Mouse (Mus musculus) forebrain, embryonic 14.5 days (tissue): ENCODE measurements at regions not wholly inside any gene's neighbourhood (a gene's known extent, or its start where the extent isn't known, plus 50 kb on each side); places are given as distances from the start of the nearest gene placed in this dataset.

ENCODE experiments used
- ATAC-seq: fragments of 200-750 bp; cut with Nextera tagmentation; 2 replicates; pipeline ENCODE4 v1.8.0; 2017; ENCODE audit warnings: mild to moderate bottlenecking, moderate library complexity
- DNase-seq: peaks from one replicate; pipeline ENCODE4 v3.0.0-alpha.2; 2015; ENCODE audit warnings: low spot score
- H3K27ac ChIP-seq: fragments of 300-500 bp; sonication (generic); 2 replicates; pipeline ENCODE4 v1.5.1; 2014; ENCODE audit warnings: low read depth, mild to moderate bottlenecking, control low read depth, low read length, moderate library complexity
- H3K27me3 ChIP-seq: fragments of 300-500 bp; sonication (generic); replicated peaks from 2 replicates; pipeline ENCODE4 v1.6.1; 2014; ENCODE audit warnings: low read length, control low read depth, mixed read lengths; ENCODE audit not compliant: control insufficient read depth, insufficient read depth
- H3K36me3 ChIP-seq: fragments of 300-500 bp; sonication (generic); 2 replicates; pipeline ENCODE4 v1.6.1; 2014; ENCODE audit warnings: low read length, control low read depth; ENCODE audit not compliant: control insufficient read depth, insufficient read depth
- H3K4me1 ChIP-seq: fragments of 300-500 bp; sonication (generic); 2 replicates; pipeline ENCODE4 v1.6.1; 2014; ENCODE audit warnings: antibody characterized with exemption, low read length, control low read depth; ENCODE audit not compliant: control insufficient read depth, insufficient read depth
- H3K4me2 ChIP-seq: fragments of 300-500 bp; sonication (generic); 2 replicates; pipeline ENCODE4 v1.6.1; 2014; ENCODE audit warnings: mild to moderate bottlenecking, control low read depth, low read length
- H3K4me3 ChIP-seq: fragments of 300-500 bp; sonication (generic); 2 replicates; pipeline ENCODE4 v1.5.1; 2014; ENCODE audit warnings: low read depth, low read length, control low read depth
- H3K9ac ChIP-seq: fragments of 300-500 bp; sonication (generic); 2 replicates; pipeline ENCODE4 v1.6.1; 2014; ENCODE audit warnings: mild to moderate bottlenecking, low read length, control low read depth, moderate library complexity
- H3K9me3 ChIP-seq: fragments of 300-500 bp; sonication (generic); replicated peaks from 2 replicates; pipeline ENCODE4 v1.6.1; 2016; ENCODE audit warnings: low read length, control low read depth, mixed read lengths; ENCODE audit not compliant: control insufficient read depth
- WGBS: fragments of 180-500 bp; shearing (Covaris S2); extraction: QIAGEN DNeasy Blood & Tissue Kit; methylation state at CpG from one replicate; pipeline ENCODE4 v1.1.7; 2014; 5-methylcytosine and 5-hydroxymethylcytosine counted together

DNA sequence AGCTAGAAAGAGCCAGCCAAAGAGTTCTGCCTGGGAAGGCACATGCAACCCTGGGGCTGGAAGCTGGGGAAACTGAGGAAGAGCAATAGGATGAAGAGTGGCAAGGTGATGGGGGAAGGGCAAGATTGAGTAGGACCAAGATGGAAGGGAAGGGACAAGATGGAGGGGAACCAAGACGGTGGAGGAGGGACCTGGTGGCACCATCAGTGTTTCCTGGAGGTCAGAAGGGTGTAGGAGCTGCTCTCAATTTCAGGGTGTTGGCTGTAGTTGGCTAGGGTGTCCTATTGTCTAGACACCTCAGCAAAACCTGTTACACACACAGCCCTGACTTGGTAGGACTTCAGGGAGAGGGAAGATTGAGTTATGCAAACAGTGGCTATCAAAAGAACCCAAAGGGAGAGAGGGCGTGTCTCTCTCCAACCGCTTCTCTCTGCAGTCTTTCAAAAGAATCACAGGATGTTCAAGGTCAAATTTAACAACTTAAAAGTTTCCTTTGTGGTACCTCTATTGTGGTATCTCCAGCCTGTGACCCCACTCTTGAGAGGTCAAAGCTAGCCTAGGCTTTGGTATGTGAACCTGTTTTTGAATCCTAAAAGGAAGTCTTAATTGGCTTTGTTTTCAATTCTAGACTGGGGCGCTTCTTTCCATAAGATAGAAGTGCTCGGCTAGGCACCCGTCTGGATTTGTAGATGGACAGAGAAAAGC is 90.7 kb upstream of the Rybp start:
- no peaks in the 10 kb centered on the region for H3K36me3 ChIP-seq
- no peak overlapping the region for H3K4me2 ChIP-seq
- H3K27me3 ChIP-seq = no peaks in the 10 kb centered on the region
- H3K4me3 ChIP-seq = no peak overlapping the region
- ATAC-seq (no peak), DNase-seq (no peak)
- H3K9me3 ChIP-seq = no peaks in the 10 kb centered on the region
- H3K4me1 ChIP-seq = peaks cover 20% of the 10 kb centered on the region
- 54% methylated on average over 6 of the region's 6 CpGs for WGBS
- no peak overlapping the region for H3K9ac ChIP-seq
- H3K27ac ChIP-seq = no peak overlapping the region

DNA sequence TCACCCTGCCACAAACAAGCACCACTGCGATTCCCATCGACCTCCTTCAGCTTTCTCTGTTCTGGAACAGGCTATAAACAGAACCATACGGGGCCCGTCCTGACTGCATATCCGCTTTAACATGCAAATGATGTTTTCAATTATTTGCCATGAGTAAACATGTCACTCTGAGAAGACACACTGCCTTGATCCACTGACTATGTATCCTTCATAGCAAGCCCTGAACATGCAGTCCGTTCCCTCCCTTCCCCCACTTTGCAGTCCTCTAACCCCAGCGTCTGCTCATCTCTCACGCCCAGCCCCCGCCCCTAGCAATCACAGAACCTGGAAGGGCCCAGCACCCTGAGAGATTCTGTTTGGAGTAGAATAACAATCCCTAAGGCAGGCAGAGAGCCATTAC is 89.4 kb upstream of the Rybp start:
- Histone ChIP-seq H3K27ac (no peak overlapping the region), H3K9ac (0 out of 2 replicates have a peak overlapping the region, but pooled peaks have one; percentile 17), H3K36me3 (no peaks in the 10 kb centered on the region), H3K9me3 (no peaks in the 10 kb centered on the region), H3K27me3 (no peaks in the 10 kb centered on the region), H3K4me2 (no peak overlapping the region), H3K4me3 (no peak overlapping the region), H3K4me1 (peaks cover 20% of the 10 kb centered on the region)
- WGBS = 18% methylated on average over 9 of the region's 9 CpGs
- ATAC-seq (peak; percentile 41; the same call in 1 of the 2 replicates), DNase-seq (peak; percentile 16)

DNA sequence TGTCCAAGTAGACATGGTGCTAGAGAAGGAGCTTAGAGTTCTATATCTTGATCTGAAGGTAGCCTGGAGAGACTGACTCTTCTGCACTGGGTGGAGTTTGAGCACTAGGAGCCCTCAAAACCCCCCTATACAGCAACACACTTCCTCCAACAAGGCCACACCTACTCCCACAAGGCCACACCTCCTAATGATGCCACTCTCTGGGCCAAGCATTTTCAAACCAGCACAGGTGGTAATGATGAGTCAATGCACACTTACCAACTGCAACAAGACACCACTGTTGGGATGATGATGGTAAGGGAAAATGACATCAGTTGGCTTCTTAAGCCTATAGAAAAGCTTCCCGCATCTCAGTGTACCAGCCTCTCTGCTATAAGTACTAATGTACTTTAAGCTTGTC is 83.5 kb upstream of the Rybp start:
- Histone ChIP-seq H3K4me2 (no peak overlapping the region), H3K27ac (no peak overlapping the region), H3K4me3 (no peak overlapping the region), H3K36me3 (no peaks in the 10 kb centered on the region), H3K4me1 (no peaks in the 10 kb centered on the region), H3K9me3 (no peaks in the 10 kb centered on the region), H3K27me3 (no peaks in the 10 kb centered on the region), H3K9ac (no peak overlapping the region)
- DNase-seq = no peak
- no peak for ATAC-seq
- WGBS = 90% methylated on average over 1 of the region's 1 CpGs

DNA sequence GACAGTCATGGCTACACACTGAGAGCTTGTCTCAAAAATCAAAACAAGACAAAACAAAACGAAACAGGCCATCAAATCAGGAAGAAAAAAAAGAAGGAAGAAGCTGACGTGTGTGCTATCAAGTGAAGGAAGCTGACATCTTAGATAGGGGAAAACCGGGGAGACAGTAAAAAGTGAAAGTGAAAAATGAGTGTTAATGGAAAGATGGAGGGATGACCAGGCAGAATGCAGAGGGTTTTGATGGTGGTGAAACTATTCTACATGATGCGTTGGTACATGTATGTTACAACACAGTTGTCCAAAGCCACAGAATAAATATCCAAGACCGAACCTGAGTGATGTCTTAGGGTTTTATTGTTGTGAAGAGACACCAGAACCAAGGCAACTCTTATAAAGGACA is 83.1 kb upstream of the Rybp start:
- no peaks in the 10 kb centered on the region for H3K4me1 ChIP-seq
- H3K36me3 ChIP-seq = no peaks in the 10 kb centered on the region
- WGBS = 92% methylated on average over 5 of the region's 5 CpGs
- no peak overlapping the region for H3K9ac ChIP-seq
- H3K4me2 ChIP-seq = no peak overlapping the region
- H3K4me3 ChIP-seq = no peak overlapping the region
- no peaks in the 10 kb centered on the region for H3K9me3 ChIP-seq
- H3K27me3 ChIP-seq = no peaks in the 10 kb centered on the region
- ATAC-seq = no peak
- H3K27ac ChIP-seq = no peak overlapping the region
- no peak for DNase-seq

DNA sequence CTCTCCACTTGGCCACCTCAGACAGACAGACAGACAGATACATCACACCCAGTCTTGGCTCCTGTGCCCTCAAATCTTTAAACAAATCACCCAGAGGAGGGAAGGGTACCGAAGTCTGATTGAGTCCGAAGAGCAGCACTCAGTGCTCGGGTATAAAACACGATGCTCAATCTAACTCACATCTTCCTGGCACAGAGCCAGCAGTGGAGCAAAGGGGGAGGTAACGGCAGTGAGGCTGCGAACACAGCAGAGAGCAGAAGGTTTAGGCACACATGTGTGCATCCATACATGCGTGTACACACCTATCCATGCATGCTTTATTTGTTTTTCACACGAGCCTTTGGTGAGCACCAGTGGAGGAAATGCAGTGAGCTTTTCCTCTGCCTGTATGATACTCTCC is 78.9 kb upstream of the Rybp start:
- no peaks in the 10 kb centered on the region for H3K4me1 ChIP-seq
- no peaks in the 10 kb centered on the region for H3K9me3 ChIP-seq
- peak; percentile 34; the same call in 1 of the 2 replicates for ATAC-seq
- 46% methylated on average over 8 of the region's 8 CpGs for WGBS
- H3K4me2 ChIP-seq = no peak overlapping the region
- no peak overlapping the region for H3K9ac ChIP-seq
- no peaks in the 10 kb centered on the region for H3K36me3 ChIP-seq
- H3K27me3 ChIP-seq = no peaks in the 10 kb centered on the region
- no peak overlapping the region for H3K27ac ChIP-seq
- peak; percentile 68 for DNase-seq
- H3K4me3 ChIP-seq = no peak overlapping the region

DNA sequence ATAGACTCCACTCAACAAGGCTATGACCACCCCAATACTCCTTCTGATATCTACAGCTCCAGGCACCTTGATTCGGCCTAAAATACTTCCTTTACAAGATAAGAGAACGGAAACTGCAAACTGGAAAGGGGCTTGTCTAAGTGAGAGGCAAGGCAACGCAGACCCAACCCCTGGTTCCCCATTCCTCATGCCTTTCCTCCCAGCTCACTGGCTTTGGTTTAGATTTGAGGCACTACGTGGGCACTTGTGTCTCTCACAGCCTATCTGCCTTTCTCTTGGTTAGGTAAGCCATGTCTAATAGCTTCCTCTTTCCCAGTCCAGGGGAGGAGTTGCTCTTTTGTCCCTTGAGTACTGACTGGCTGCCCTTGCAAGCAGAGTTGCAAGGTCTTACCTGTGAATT is 78.5 kb upstream of the Rybp start:
- Histone ChIP-seq H3K4me3 (no peak overlapping the region), H3K4me1 (no peaks in the 10 kb centered on the region), H3K27ac (no peak overlapping the region), H3K9ac (no peak overlapping the region), H3K4me2 (no peak overlapping the region), H3K9me3 (no peaks in the 10 kb centered on the region), H3K27me3 (no peaks in the 10 kb centered on the region), H3K36me3 (no peaks in the 10 kb centered on the region)
- 91% methylated on average over 4 of the region's 4 CpGs for WGBS
- no peak for DNase-seq
- no peak for ATAC-seq

DNA sequence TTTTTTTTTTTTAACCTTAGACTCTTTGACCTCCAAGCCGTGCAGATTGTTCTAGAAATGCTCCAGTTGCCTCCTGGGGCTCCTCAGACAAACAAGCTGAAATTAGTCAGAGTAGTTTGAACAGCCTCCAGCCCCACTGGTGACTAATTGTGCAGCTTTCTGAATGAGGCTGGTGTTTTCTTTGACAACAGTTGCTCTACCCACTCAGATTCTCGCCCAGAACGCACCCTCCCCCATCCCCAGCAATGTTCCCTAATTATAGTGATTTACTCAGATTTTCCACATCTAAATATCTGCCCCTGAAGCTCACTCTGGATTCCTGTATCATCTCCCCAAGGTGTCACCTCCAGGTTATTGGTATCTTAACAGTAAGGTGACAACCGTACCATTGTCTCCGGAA is 76.4 kb upstream of the Rybp start:
- H3K4me1 ChIP-seq = no peaks in the 10 kb centered on the region
- DNase-seq (peak; percentile 61), ATAC-seq (no peak)
- 47% methylated on average over 5 of the region's 5 CpGs for WGBS
- no peaks in the 10 kb centered on the region for H3K36me3 ChIP-seq
- no peak overlapping the region for H3K27ac ChIP-seq
- no peaks in the 10 kb centered on the region for H3K9me3 ChIP-seq
- no peak overlapping the region for H3K4me2 ChIP-seq
- no peaks in the 10 kb centered on the region for H3K27me3 ChIP-seq
- no peak overlapping the region for H3K9ac ChIP-seq
- H3K4me3 ChIP-seq = no peak overlapping the region

DNA sequence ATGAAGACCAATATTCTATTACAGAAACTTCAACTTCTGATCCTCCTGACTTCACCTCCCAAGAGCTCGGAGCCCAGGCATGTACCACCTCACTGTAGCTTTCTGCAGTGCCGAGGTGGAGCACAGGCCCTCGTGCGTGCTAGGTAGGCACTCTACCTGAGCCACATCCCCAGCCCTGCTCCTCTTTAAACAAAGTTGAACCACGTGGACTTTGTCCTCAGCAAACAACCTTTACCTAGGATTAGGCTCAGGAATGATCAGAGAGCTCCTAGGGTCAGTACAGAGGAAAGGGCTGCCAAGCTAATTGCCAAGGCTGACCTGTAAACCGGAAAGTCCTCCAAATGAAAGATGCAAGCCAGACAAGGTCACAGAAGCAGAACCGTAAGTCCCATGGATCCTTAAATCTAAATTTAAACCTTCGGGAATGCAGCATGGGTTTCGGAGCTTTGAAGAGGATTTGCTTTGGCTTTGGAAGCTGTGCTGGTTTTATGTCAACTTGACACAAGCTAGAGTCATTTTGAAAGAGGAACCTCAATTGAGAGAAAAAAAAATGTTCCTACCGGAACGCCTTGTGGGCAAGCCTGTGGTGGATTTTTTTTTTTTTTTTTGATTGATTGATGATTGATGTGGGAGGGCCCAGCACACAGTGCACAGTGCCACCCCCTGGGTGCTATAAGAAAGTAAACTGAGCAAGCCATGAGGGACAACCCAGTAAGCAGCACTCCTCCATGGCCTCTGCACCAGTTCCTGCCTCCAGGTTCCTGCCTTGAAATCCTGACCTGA is 69.5 kb upstream of the Rybp start:
- no peaks in the 10 kb centered on the region for H3K4me1 ChIP-seq
- 86% methylated on average over 11 of the region's 11 CpGs for WGBS
- DNase-seq (no peak), ATAC-seq (no peak)
- no peak overlapping the region for H3K9ac ChIP-seq
- no peaks in the 10 kb centered on the region for H3K36me3 ChIP-seq
- H3K27me3 ChIP-seq = no peaks in the 10 kb centered on the region
- H3K9me3 ChIP-seq = no peaks in the 10 kb centered on the region
- H3K4me3 ChIP-seq = no peak overlapping the region
- no peak overlapping the region for H3K27ac ChIP-seq
- no peak overlapping the region for H3K4me2 ChIP-seq

DNA sequence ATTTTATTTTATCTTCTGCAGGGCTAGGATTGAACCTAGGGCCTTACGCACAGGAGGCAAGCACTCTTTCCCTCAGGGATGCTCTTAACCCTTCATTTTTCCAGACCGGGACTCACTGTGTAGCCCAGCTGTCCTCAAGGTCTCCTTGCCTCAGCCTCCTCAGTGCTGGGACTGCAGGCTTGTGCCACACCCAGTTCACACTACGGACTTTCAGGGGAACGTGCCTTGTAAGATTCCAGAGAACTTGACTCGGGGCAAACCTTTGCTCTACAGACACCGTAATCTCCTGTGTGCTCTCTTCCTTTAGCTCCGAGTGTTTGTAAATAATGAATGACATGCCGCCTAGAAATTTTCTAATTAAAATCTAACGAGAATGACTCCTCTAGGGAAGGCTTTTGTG is 68.6 kb upstream of the Rybp start:
- Histone ChIP-seq H3K4me1 (no peaks in the 10 kb centered on the region), H3K27ac (no peak overlapping the region), H3K36me3 (no peaks in the 10 kb centered on the region), H3K4me2 (no peak overlapping the region), H3K9me3 (no peaks in the 10 kb centered on the region), H3K27me3 (no peaks in the 10 kb centered on the region), H3K4me3 (no peak overlapping the region), H3K9ac (no peak overlapping the region)
- ATAC-seq (no peak), DNase-seq (no peak)
- WGBS = 45% methylated on average over 9 of the region's 9 CpGs
